Mouse (Mus musculus) hematopoietic stem cell, adult 5-6 weeks (primary cell): ENCODE results near the gene Akt1s1. TPM values are rescaled to one million over a fixed set of nuclear protein-coding genes. Genes with fewer than 3 reads are reported as not detected.
A peak's percentile ranks its signal among the peaks of the same experiment; 100 is the strongest.

ENCODE experiments used
- ATAC-seq, 2 experiments: fragments of 125-278 bp in 1 of 2; replicated peaks in 1 of 2; 2 replicates each; pipeline ENCODE4 v1.8.0; 2016 to 2017; ENCODE audit warnings: inconsistent platforms in 2 of 2, mild to moderate bottlenecking in 2 of 2, moderate number of reproducible peaks in 2 of 2, low read depth in 1 of 2, moderate TSS enrichment in 1 of 2; ENCODE audit not compliant: low FRiP score in 2 of 2, poor library complexity in 2 of 2, severe bottlenecking in 2 of 2, insufficient read depth in 1 of 2, low TSS enrichment in 1 of 2
- total RNA-seq: library from RNA; stranded (forward); fragments of 172-1452, 232-1000 nt; gene quantifications from 2 replicates; pipeline ENCODE4 v1.2.3, GENCODE M21; 2017

Akt1s1 gene
- total RNA-seq, 1 experiment from 2014 or later = 38.0 TPM

DNA sequence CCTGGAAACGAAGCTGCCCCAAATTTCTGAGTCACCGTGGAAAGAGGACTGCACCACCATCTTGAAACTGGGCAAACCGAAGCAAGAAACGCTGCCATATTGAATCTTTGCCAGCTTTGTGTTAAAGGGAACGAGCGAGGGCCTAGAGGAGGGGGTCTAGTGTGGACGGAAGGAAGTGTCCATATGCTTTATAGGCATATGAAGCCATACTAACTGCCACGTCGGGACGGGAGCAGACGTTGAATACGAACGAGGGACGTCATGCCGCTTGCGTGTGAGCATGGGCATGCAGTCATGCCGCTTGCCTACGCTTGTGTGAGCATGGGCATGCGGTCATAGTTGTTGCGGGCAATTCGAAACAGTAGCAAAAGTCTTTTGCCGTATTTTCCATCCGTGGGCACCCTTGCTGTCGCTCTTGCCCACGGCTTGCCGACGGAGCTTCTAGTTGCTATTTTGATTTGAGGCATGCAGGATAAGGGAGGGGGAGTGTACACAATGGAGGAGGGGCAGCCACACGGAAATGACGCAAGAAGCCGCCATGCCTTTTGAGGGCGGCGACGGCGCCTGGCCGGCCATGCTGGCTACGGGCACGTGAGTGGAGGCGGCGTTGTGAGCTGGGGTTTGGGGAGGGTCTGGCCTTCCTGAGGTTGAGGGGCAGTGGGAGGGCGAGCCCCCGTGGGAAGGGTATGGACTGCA is 773 bp downstream of the Akt1s1 start:
- ATAC-seq = peak; percentile 46 to 54

GRCm38 (mm10) chr7:44850146-44850545 is 1.4 kb downstream of the Akt1s1 start:
- no peak for ATAC-seq

GRCm38 (mm10) chr7:44850789-44851624 is 2.2 kb downstream of the Akt1s1 start:
- no peak for ATAC-seq

DNA sequence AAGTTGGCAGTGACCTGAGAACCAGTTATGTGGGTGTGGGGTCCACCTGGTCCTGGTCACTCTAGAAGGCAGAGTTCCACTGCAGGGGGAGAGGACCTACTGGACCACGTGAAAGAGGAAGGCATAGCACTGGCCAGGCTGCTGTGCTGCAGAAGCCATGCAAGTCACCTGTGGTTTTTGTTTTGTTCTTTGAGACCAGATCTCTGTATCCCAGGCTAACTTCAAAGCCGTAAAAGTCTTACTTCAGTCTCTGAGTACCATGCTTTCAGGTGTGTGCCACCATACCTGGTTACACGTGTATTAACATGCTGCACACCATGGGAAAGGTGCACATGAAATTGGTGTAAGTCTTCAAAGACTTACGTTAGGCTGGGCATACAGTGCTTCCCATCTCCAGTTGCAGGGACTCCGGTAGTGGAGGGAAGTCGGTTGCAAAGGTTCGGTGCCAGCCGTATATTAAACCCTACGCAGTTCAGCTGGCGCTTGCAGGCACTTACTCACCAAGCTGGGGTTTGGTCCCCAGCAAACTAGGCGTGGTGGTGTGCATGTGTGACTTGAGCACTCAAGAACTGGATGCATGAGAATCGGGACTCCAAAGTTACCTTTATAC is 2.9 kb downstream of the Akt1s1 start:
- no peak for ATAC-seq

DNA sequence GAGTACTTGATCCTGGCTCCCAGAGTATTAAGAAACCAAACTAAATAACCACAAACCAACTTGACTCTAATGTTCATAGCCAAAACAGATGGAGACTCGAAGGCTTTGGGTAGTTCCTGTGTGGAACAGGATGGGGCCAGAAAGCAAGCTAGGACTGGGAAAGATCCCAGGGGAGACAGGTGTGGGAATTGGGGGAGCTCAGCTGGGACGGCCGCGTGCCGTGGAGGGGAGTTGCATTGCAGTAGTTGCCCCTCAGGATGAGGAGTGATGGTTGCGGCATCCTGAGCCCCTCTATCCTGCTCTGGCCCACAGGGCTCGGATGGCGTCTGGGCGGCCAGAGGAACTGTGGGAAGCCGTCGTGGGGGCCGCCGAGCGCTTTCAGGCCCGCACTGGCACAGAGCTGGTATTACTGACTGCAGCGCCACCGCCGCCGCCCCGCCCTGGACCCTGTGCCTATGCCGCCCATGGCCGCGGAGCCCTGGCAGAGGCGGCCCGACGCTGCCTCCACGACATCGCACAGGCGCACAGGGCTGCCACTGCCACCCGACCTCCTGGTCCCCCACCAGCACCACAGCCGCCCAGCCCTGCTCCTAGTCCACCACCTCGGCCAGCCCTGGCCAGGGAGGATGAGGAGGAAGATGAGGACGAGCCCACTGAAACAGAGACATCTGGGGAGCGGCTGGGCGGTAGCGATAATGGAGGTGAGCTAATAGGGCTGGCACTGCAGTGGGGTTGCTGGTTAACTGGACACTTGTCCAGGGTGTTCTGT is 3.7 kb downstream of the Akt1s1 start:
- no peak for ATAC-seq

GRCm38 (mm10) chr7:44853065-44853464 is 4.3 kb downstream of the Akt1s1 start:
- no peak for ATAC-seq

DNA sequence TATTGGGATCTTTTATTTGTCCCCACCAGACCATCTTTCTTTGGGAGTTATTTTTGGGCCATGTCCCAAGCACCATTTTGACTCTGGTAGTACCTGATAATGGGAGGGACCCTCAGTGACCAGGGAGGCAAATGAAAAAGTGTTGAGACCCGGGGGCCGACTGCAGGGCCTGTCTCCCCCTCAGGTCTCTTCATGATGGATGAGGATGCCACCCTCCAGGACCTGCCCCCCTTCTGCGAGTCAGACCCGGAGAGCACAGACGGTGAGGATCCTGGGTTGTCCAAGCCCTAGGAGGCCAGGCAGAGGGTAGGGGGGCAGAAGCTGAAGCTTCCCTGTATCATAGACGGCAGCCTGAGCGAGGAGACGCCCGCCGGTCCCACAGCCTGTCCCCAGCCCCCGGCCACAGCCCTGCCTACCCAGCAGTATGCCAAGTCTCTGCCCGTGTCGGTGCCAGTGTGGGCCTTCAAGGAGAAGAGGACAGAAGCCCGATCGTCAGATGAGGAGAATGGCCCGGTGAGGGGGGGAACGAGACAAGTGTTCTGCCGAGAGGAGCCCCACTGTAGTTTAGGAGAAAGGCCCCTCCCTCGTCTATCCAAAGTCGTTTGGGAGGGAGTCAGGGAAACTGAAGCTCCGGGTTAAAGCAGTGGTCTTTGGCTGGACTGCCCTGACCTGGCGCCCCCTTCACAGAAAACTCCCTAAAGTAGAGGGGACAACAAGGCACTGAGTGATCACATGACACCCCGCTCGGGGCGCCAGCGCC is 5.0 kb downstream of the Akt1s1 start:
- ATAC-seq = no peak

DNA sequence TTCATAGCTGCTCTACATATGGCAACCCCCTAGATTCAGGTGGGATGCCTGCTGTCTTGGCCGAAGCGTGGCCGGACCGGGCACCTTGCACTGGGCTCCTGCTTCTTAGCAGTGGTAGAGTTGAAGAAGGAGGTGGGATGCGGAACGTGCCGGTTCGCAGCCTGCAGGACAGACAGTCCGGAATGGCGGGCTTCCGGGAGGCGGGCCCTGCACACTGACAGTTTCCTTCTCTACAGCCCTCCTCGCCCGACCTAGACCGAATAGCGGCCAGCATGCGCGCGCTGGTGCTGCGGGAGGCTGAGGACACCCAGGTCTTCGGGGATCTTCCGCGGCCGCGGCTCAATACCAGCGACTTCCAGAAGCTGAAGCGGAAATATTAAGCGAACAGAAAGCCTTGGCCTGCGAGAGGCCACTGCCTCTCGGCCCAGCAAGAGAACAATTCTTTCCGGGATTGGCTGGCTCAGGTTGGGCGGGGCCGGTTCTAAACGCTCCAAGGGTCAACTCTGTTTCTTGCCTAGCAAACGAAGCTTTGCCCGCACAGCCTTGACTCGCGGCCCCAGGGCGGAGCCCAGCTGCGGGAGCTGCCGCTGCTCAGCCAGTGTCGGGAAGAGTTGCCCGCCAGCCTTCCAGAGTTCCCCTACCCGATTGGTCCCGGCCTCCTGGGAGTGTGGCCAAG is 5.7 kb downstream of the Akt1s1 start:
- peak; percentile 32 to 46 for ATAC-seq

DNA sequence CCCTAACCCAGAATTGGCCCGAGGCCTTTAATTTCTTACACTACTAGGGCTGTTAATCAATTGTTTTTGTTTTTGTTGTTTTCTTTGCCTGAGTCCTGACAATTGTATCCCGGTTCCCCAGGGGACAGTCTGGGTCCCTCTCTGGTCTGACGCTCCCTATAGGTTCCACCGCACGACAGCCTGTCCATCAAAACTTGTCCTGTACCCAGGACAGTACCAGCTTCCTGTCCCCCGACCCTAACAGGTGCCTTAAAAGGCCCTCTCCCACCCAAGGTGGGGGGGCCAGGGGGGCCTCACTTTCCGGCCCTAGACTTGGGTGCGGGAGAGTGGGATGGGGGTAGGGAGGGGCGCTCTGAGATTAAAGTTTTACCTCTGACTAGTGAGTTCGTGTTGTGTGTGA is 6.2 kb downstream of the Akt1s1 start:
- no peak for ATAC-seq

GRCm38 (mm10) chr7:44856265-44856916 is 7.6 kb downstream of the Akt1s1 start:
- ATAC-seq = 0 out of 4 replicates have a peak, but pooled peaks of 1 of the 2 experiments have one; percentile 17

DNA sequence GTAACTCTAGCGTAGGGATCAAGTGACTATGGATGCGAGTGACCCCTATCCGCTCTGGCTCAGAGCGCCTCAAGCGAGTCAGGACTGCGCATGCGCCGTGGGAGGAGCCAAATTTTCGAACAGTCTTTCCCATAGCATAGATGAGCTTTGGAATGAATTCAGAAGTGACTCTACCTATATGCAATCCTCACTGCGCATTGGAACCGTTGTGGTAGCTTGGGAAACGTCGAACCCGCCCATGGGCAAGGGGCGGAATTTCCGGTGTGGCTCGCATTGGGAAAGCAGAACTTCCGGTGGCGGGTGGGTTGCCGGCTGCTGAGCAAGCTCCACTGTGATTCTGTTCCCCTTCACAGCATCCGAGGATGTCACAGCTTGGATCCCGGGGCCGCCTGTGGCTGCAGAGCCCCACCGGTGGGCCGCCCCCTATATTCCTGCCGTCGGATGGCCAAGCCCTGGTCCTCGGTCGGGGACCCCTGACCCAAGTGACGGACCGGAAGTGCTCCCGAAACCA is 8.3 kb downstream of the Akt1s1 start, which contains the start of gene Pnkp:
Pnkp (plus strand) TSS at position 98 of the 511 bp plus-strand sequence.
- ATAC-seq = peak; percentile 55 to 57

DNA sequence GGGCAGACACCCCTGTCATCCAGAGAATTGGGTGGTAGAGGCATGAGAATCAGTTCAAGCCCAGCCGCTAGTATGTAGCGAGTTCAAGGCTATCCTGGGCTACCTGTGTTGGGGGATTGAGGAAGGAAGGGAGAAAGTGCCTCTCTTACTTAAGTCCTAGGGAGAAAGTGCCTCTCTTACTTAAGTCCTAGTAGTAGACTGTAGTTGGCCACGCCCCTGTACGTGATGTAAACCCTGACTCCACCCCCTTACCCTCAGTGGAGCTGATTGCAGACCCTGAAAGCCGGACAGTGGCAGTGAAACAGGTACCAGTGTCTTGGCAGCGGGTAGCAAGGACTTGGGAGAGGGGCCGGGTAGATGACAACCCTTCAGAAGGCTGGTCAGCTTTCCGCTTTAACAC is 9.1 kb downstream of the Akt1s1 start:
- peak in 1 of 2 experiments; percentile 14; a peak in 1 of 4 replicates for ATAC-seq

DNA sequence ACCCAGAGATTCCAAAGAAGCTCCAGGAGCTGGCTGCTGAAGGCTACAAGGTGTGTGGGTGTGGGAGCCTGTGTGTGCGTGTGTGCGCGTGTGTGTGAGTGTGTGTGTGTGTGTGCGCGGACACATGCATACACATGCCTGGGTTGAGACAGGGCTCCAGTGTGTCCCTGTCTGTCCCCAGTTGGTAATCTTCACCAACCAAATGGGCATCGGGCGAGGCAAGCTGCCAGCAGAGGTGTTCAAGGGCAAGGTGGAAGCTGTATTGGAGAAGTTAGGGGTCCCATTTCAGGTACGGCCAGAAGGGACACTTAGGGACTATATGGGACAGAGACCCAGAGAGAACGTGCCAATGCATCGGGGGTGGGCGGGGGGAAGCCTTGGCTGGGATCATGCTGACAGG is 11.1 kb downstream of the Akt1s1 start:
- ATAC-seq = no peak

DNA sequence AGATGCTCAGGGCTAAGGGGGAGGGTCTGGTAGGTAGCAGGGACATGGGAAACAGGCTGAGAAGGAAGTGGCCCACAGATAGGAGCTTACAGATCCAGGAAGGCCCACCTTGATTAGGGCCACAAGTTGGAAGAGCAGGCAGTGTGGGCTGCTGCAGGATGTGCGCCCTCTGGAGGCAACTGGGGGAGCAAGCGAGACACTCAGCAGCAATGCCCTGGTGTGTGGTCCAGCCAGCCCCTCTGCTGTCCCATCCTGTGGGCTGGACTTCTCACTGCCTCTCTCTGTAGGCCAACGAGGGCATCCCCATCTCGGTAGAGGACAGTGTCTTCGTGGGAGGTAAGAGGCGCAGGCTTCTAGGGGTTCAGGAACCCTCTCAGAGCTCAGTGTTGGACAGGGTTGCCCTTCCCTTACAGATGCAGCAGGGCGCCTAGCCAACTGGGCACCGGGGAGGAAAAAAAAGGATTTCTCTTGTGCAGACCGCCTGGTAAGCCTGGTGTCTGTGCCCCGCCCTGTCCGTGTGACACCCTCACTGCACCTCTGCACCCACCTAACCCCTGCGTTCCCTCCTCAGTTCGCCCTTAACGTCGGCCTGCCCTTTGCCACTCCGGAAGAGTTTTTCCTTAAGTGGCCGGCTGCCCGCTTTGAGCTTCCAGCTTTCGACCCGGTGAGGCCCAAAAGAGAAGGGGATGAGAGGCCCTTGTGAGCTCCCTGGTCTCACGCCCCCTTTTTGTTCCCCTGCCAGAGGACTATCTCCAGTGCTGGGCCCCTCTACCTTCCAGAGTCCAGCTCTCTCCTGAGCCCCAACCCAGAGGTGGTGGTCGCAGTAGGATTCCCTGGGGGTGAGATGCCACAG is 12.0 kb downstream of the Akt1s1 start:
- ATAC-seq = peak; percentile 30 to 36; a peak in 1 of 4 replicates

DNA sequence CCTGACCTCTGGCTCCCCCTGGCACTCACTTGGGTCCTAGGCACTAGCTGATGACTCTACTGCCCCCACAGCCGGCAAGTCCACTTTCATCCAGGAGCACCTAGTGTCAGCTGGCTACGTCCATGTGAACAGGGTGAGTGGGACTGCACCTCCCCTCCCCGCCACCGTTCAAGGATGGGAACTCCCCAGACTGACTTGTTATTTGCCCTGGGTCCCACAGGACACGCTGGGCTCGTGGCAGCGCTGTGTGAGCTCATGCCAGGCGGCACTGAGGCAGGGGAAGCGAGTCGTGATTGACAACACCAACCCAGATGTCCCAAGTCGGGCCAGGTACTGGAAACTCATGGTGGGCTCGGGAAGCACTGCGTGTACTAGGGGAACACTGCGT is 12.6 kb downstream of the Akt1s1 start:
- ATAC-seq = no peak
